Mouse (Mus musculus) G1E (cell line): ENCODE data around the gene Arhgef10l.

Experiments
- CTCF ChIP-seq: IDR thresholded peaks from 2 replicates; pipeline ENCODE4 v1.5.1; 2012; ENCODE audit warnings: low read depth, low read length, inconsistent platforms, mixed read lengths
- GATA1 ChIP-seq: IDR thresholded peaks from 2 replicates; pipeline ENCODE4 v1.6.1; 2012; ENCODE audit warnings: borderline replicate concordance, low read length, inconsistent platforms, mixed read lengths
- GATA2 ChIP-seq: IDR thresholded peaks from 2 replicates; pipeline ENCODE4 v1.6.1; 2012; ENCODE audit warnings: low read depth, low read length, inconsistent platforms, borderline replicate concordance
- POLR2AphosphoS5 ChIP-seq: IDR thresholded peaks from 2 replicates; pipeline ENCODE4 v1.6.1; 2012; ENCODE audit warnings: low read depth, low read length, inconsistent platforms; ENCODE audit not compliant: insufficient replicate concordance

DNA sequence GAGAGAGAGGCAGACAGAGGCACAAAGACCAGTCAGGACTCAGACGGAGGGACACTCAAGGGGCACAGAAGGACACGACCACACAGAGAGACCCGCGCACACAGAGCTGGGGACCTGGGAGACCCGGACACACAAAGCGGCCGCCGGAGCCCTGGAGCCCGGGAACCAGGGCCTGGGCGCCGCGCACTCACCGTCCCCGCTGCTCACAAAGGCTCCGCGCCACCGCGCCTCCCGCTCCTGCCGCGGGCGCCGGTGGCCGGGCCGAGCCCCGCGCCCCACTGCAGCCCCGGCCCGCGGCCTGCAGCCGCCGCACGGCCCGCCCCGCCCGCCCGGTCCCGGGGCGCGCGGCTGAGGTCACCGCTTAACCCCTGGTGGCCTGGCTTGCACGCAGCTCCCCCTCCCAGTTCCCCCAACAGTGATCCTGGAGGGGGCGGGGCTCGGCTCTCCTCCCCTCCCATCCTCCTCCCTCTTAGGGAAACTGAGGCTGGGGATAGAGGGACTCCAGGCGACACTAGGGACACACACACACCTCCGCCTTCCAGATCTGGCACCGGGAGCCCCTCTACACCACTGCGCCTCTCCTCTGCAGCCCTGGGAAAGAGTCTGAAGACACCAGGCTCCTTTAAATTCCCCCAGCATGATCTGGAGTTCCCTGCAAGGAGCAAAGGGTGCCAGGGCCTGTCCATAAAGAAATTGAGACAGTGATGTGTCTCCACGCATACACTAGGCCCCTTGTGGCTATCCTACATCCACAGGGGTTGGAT is 17.2 kb downstream of the Arhgef10l start:
- TF ChIP-seq CTCF (no peak), GATA1 (no peak), GATA2 (no peak), POLR2AphosphoS5 (no peak)
